Mouse (Mus musculus) testis, postnatal 10 days (tissue): ENCODE measurements around the gene Gm29776.
A peak's percentile ranks its signal among the peaks of the same experiment; 100 is the strongest.

Experiments
- DNase-seq: peaks from one replicate; pipeline ENCODE4 v3.0.0; 2021; ENCODE audit warnings: low spot score

The Gm29776 gene

GRCm38 (mm10) chr14:54650621-54651454 is 47.8 kb downstream of the Gm29776 start:
- peak; percentile 91 for DNase-seq

GRCm38 (mm10) chr14:54647900-54648299 is 50.7 kb downstream of the Gm29776 start:
- no peak for DNase-seq

- no peak for DNase-seq
These were observed 51.6 kb downstream of the Gm29776 start for GRCm38 (mm10) chr14:54646898-54647636.

- DNase-seq, result peak; percentile 54
These were observed 52.2 kb downstream of the Gm29776 start for GRCm38 (mm10) chr14:54646455-54646854.

DNA sequence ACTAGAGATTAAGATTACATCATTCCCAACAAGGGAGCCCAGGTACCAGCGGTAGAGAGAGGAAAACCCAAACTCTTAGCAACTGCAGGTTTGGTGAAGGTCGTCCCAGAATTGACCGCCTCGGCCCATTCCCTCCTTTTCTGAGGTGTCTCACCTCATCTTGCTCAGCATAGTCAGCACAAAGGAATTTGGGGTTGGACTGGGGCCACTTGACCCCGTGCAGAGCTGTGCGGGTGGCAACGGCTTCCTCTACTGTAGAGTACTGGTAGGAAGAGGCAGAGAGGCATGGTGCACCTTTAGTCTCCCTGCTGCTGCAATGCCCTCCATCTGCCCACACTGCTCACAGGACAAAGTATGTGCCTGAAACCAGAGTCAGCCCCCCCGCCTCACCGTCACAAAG is 54.3 kb downstream of the Gm29776 start:
- DNase-seq, result no peak

- DNase-seq, result no peak
These were observed 55.6 kb downstream of the Gm29776 start for GRCm38 (mm10) chr14:54643011-54643410.
